Mouse (Mus musculus) lung, postnatal 10 days (tissue): ENCODE measurements at regions not wholly inside any gene's neighbourhood (a gene's known extent, or its start where the extent isn't known, plus 50 kb on each side); places are given as distances from the start of the nearest gene placed in this dataset.

Experiments
- DNase-seq: peaks from one replicate; pipeline ENCODE4 v3.0.0; 2021

DNA sequence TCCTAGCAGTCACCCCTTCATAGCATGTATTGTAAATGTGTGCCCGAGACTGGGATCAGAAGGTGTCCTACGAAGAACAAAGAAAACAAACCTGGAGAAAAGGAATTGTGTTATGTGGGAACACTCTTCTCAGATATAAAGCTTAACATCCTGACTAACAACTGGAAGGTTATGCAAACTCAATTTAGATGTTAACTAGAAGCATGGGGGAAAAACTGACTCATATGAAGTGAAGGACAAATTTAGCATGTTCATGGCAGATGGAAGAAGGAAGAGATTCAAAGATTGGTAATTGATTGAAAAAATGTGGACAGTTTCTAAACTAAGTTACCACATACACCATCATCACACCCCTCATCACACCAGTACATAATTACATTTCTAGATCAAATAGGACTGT lies 1307.1 kb upstream of the Gm7489 start:
- DNase-seq, result no peak

DNA sequence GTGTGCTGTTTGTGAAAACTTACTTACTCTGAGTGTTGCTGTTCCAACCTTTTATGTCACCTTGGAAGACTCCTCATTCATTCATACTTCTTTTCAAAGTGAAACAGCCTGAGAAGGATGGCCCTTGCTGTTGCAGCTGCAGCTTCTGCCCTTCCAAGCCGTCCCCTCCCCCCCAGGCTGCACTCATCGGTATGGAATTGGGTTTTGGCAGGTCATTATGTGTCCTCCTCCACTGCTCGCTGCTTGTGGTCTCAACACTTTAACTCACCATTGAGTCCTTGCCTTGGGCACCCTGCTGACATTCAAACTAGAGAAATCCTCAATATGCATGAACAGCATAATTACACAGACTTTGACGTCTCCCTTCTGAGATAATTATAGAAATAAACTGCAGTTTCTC lies 1295.3 kb upstream of the Gm7489 start:
- no peak for DNase-seq

DNA sequence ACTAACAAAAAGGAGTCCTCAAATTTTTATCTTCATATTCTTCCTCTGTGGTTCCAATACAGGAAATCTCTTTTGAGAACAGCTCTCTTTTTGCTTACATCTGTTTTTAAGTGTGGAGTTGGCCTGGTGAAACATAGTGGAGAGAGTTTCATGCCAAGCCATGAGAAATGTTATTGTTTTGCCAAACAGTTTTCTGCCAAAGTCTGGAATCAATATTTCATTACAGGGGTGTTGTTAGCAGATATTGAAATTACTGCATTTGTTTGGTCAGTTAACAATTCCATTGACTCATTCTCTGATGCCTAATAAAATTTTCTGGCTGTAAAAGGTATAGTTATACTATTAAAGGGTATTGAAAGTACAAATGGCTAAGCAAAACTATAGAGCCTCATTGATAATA lies 1285.2 kb upstream of the Gm7489 start:
- DNase-seq, result no peak

- DNase-seq, result no peak
Measured at GRCm38 (mm10) chr15:52599957-52600356, 1284.7 kb upstream of the Gm7489 start.

DNA sequence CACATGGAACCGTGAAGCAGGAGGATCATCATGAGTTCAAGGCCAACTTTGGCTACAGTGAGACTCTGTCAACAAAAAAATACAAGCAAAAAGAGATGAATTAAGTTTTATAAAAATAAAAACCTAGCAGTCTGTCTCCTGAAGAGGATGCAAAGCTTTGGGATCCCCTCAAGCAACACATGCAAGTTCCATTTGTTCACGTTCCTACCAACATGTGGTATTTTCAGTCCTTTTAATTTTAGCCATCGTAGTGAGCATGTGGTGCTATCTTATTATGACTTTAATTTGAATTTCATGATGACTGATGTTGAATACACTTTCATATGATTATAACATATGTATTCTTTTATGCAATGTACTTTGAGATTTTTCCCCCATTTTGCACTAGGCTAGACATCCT lies 1244.9 kb upstream of the Gm7489 start:
- DNase-seq, result no peak

GRCm38 (mm10) chr15:52645961-52646360 lies 1238.7 kb upstream of the Gm7489 start:
- no peak for DNase-seq

DNA sequence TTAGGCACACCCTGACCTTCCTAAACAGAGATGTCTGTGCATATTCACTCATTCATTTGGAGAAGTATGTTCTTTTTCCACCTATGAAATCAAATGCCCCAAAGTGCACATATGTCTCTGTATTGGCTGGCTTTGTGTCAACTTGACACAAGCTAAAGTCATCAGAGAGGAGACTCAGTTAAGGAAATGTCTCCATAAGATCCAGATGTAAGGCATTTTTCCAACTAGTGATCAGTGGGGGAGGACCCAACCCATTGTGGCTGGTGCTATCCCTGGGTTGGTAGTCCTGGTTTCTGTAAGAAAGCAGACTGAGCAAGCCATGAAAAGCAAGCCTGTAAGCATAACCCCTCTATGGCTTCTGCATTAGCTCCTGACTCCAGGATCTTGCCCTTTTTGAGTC lies 1226.8 kb upstream of the Gm7489 start:
- DNase-seq, result no peak
